Mouse (Mus musculus) neutrophil, adult 65 days (primary cell): ENCODE measurements around the gene Snx14. TPM values are rescaled to one million over a fixed set of nuclear protein-coding genes. Genes with fewer than 3 reads are reported as not detected.

Experiments used
- total RNA-seq: library from RNA; stranded (reverse); gene quantifications from 2 replicates; pipeline ENCODE4 v1.2.4, GENCODE M21; 2023

Snx14 gene
- total RNA-seq: 15.8 and 17.7 TPM in 2 replicates

DNA sequence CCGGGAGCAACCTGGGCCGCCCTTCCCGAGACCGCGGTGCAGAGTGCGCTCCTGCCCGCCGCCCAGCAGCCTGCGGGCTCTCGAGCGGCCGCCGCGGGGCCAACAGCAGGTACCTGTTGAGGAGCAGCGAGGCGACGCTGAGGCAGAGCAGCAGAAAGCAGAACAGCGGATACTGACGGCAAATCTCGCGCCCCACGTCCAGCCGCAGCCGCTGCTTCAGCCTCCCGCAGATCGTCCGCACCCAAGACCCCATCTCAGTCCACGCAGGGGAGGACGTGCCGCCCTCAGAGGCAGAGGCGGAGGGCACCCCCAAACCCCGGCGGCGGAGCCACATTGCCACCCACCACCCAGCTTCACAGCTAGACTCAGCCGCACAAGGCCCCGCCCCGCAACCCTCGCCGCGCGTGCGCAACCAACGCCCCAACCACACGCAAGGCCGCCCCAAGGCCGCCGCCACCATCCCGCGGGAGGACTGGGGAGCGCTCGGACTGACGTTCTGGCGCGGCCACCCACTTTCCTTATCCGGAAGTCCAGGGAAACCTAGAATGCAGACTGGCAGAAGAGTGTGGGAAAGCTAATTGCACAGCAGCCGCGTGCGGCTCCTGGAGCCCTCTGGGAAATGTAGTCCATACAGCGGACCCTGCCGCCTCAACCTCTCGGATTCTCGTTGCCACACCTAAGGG lies at the start of gene Snx14:
Gene Snx14, minus strand, starts transcription at position 404 of the 683 bp plus-strand sequence.

DNA sequence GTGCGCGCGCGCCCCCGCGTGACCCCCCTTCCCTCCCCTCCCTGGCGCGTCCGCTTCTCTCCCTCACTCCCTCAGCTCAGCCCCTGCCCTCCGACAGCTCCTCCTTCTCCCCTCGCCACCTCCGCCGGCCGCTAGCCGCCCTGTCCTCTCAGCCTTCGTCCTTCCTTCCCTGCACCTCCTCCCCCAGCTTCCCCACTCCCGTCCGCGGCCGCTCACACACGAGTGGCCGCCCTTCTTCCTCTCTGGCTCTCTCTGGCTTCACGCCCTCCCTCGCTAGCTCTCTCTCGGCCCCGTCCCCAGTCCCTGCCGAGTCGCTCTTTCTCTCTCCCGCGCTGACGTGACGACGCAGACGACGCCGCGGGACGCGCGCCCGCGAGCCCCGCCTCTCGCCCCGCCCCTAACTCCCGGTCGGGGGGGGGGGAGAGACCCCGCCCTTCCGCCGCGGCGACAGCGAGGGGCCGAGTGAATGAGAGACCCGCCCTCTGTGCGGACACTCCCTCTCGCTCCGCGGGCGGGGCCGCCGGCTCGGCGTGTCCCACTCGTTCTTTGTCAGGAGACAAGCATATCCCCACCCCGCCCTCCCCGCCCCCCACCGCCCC lies 43.6 kb upstream of the Snx14 start, which contains the start of gene Syncrip:
Gene Syncrip, minus strand, starts transcription at position 345 of the 599 bp plus-strand sequence.

DNA sequence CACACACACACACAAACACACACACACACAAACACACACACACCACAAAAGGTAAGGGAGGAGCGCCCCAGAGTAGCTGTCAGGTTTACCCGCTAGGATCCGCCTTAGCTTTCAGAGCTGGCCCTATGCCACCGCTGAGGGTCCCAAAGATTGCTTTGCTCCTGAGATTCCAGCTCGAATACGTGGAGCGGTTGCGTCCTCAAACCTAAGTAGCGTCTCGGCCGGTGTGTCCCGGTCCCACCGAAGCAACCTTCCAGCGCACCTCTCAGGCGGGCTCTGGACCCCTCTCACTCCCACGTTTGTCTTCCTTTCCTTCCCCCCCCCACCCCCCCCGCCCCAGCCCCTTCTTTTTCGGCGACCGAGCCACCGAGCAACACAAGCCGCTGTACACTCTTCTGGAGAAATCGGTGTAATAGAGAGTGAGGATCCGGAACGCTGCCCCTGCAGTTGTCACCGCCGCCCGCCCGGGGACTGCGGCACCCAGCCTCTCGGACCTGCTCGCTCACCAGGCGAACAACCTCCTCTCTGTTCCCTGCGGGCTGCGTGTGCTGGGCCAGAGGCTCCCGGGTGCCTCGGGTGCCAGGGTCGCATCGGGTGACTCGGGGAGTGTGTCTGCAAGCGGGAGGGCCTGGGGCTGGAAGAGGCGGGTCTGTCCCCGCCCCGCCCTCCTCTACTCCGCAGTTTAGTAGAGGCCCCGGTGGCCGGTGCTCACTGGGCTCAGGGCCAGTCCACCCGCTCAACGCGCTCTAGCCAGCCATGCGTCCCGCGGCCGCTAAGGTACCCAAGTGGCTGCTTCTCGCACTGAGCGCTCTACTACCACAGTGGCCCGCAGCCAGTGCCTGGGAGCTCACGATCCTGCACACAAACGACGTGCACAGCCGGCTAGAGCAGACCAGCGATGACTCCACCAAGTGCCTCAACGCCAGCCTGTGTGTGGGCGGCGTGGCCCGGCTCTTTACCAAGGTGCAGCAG lies 111.5 kb downstream of the Snx14 start, which contains the start of gene Nt5e:
Gene Nt5e, plus strand, starts transcription at position 268 of the 972 bp plus-strand sequence.

Other genes with a start within 250 kb of the Snx14 start
- gene Nt5e, start 111.8 kb downstream of the Snx14 start, total RNA-seq: 96.1 and 132 TPM in 2 replicates
- gene Gm20537, start 17.7 kb upstream of the Snx14 start, total RNA-seq: not detected in 2 replicates
- 46.2 and 55.8 TPM in 2 replicates for gene Syncrip, start 43.6 kb upstream of the Snx14 start, total RNA-seq
- 8.1 and 11.3 TPM in 2 replicates for gene Zfp949, start 109.1 kb upstream of the Snx14 start, total RNA-seq
- gene Trim43a, start 141.9 kb upstream of the Snx14 start, total RNA-seq: not detected in 2 replicates